Mouse (Mus musculus): Measurements from ENCODE around the gene Rpl19. TPM values are rescaled to one million over a fixed set of nuclear protein-coding genes. Genes with fewer than 3 reads are reported as not detected.

Rpl19 gene
- total RNA-seq, 2 experiments from 2014 or later: 586 to 604 TPM

DNA sequence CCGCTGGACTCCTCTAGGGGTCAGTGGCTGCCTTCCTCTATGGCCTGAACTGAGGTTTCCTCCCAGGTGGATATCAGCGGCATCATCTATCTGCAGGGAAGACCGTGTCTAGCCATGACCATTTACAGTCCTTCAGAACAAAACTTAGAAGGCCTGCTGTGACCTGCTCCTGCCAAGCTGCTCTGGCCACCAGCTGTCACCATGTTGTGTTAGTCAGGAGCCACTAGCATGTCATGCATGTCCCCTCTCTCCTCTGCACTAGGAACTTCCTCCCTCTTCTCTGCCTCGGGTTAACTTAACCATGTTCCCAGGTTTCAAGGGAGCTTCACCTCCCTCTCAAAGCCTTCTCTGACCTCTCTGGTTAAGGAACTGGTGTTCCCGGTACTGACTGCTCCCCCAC, 26.8 kb upstream of the Rpl19 start:
- DNase-seq: no peak

GRCm38 (mm10) chr11:98000378-98001140, 26.0 kb upstream of the Rpl19 start:
- DNase-seq: no peak

DNA sequence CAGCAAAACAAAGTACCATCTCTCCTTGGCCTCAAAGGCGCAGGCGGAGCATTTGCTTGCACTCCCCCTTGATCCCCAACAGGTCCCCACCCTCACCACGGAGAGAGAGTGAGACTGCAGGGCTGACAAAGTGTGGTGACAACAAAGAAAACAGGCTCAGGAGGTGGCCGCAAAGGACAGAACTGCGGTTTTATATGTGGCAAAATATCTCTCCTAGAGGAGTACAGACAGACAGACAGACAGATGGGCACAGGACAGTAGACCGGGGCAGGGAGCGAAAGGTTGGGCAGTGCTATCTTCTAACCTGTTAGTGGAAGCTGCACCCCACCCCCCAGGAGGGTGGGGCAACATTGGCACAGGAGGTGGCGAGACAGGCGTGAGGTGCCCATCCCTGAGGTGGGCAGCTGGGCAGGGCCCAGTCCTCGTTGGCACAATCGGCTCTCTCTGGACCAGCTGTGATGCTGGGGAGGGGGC, 25.1 kb upstream of the Rpl19 start:
- DNase-seq: no peak

DNA sequence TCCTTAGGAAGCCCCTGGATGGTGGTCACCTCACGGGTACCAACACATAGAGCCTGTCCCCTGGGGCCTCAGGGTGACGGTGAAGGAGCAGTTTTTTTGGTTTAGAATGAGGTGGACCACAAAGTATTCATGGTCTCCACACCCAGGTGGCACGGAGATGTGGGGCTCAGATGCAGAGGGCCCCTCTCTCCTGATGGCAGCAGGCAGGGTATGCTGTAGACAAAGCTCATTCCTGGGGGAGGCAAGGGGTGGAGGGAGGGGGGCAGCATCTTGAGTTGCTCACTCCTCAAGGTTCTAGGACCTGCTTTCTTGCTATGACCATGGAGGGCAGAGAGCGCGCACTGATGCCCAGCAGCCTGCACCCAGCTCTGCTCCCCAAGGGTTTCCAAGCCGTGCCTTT, 24.5 kb upstream of the Rpl19 start:
- no peak for DNase-seq

GRCm38 (mm10) chr11:98002627-98003026, 23.9 kb upstream of the Rpl19 start:
- no peak for DNase-seq

DNA sequence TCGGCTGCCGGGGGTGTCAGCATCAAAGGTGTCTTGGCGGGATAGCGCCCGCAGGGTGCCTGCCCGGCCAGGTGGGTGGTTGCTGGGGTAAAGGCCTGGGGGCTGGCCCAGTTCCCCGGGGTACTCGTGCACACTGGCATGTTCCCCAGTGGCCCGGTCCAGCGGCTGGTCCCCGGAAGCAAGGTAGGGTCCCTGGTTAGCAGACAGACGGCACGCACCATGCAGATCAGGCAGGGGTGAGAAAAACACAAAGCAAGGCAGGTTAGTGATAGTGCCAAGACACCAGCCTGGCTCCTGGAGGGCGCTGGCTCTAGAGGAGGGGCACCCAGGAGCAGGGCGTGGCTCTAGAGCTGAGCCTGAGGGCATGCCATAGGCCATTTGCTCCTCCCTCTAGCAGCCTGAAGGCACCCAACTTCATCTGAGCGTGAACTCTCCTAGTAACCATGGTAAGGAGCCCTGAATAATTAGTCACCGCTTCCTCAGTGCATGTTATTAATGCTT, 23.3 kb upstream of the Rpl19 start:
- no peak for DNase-seq

GRCm38 (mm10) chr11:98004161-98004560, 22.3 kb upstream of the Rpl19 start:
- DNase-seq: no peak

- no peak for DNase-seq
Measured at GRCm38 (mm10) chr11:98005076-98005475, 21.4 kb upstream of the Rpl19 start.

DNA sequence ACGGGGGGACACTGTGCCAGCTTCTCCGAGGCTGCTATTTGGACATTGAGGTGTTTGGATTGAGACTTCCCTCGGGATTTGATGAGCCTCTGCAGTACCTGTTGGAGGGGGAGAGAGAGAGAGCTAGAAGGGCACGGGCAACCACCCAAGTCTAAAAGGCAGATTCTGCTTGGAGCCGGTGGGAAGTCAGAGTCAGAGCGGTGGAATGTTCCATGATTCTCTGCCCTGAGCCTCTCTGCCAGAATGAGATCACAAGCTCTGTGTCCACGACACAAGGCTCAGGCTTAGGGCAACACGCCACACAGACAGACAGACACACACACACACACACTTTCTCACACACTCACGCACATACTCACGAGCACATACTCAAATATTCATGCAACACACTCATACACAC, 20.8 kb upstream of the Rpl19 start:
- no peak for DNase-seq

GRCm38 (mm10) chr11:98008087-98008486, 18.4 kb upstream of the Rpl19 start:
- DNase-seq: no peak

DNA sequence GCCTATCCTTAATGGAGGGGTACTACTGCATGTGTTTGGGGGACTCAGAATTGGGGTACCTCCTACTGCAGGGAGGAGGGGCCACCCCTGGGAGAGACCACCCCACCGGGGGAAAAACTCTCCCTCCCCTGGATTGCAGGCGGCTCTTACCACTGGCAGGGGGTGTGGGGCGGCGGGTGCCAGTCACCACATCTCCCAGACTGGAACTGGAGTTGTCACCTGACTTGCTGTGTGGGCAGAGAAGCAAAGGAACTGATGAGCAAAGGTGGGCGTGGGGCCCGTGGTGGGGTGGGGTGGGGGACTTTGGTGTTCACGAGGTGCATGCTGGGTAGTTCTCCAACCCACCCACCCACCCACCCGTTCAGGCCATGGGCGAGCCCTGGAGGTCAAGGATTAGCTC, 14.8 kb upstream of the Rpl19 start:
- no peak for DNase-seq

DNA sequence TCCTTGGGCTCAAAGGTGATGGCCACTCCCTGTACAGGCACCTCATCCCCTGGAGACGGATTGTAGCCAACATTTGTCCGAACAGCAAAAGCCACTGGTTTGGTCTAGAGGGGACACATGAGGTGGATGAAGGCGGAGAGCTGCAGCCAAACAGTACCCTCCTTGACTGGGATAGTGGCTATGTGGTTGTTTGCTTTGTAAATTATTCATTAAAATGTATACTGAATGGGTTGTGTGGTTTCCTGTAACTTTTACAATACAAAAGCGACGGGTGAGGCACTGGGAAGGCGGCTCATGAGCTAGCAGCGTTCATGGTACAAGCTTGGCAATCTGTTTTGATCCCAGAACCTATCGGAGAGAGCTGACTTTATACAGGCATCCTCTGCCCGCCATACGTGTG, 13.7 kb upstream of the Rpl19 start:
- no peak for DNase-seq

DNA sequence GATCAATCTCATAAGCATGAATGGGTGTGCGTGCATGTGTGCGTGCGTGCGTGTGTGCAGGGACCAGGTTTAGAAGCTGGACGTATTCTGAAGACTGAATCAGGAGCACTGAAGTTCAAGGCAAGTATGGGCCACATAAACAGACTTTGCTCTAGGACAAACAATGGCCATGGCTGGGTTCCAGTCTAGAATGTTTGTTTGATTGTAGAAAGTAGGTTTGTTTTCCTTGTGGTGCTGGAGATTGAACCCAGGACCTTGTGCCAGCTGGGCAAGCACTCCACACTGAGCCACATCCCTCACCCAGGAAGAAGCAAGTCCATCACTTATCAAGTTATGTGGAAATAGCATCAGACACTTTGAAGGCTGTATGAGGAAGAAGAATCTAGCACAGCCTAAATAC, 10.3 kb upstream of the Rpl19 start:
- DNase-seq: no peak

GRCm38 (mm10) chr11:98016824-98017223, 9.7 kb upstream of the Rpl19 start:
- no peak for DNase-seq

DNA sequence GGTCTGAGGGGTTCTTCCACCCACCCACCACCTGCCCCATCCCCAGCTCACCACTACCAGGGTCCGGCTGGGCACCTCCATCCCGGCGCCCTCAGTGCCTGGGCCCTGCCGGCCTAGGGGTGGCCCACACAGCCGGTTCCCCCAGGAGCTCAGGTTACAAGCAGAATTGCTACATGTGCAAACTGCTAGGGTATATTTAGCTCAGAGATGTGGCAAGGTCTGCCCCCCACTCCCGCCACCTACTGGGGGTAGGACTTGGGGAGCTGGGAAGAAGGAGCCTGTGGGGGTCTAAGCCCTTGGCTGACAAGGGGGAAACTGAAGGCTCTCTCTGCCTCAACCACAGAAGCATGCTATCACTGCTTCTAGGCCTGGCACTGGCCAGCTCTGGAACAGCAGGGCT, 8.3 kb upstream of the Rpl19 start:
- DNase-seq: no peak

- peak in 1 of 2 experiments; percentile 80 for DNase-seq
Measured at GRCm38 (mm10) chr11:98018858-98019641, 7.5 kb upstream of the Rpl19 start.

- no peak for DNase-seq
Measured at GRCm38 (mm10) chr11:98019883-98020610, 6.5 kb upstream of the Rpl19 start.

DNA sequence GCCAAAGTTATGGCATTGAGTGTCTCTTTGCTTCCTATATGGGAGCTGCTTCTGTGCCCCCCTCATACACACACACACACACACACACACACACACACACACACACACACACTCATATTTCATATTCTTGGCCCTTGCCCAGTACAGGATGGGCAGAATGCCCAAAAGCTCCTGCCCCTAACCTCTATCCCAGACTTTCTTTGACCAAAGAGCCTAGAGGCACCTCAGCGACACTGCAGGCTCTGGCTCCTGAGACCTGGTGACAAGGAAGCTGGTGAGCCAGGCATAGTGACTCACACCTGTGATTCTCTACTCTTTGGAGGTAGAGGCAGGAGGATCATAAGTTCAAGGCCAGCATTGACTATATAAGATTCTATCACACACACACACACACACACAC, 5.8 kb upstream of the Rpl19 start:
- DNase-seq: no peak

DNA sequence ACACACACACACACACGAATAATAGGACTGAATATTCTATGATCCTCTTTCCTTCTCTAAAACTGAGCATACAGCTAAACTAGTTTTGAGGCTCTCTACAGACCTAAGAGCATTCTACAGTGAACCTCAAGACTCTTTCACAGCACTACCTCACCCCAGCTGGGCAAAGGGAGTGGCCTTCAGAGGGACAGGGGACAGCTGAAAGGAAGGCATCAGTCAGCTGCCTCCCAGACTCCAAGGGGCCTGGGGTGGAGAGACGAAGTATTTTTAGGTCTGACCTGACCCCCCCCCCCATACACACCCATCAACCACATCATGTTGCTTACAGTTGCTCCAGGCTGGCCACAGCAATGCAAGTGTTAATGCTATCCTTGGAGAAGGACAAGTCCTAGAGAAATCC, 5.4 kb upstream of the Rpl19 start:
- DNase-seq: no peak

GRCm38 (mm10) chr11:98021565-98022252, 4.8 kb upstream of the Rpl19 start:
- DNase-seq: peak; percentile 60 to 65

GRCm38 (mm10) chr11:98022253-98022554, 4.3 kb upstream of the Rpl19 start:
- no peak for DNase-seq

DNA sequence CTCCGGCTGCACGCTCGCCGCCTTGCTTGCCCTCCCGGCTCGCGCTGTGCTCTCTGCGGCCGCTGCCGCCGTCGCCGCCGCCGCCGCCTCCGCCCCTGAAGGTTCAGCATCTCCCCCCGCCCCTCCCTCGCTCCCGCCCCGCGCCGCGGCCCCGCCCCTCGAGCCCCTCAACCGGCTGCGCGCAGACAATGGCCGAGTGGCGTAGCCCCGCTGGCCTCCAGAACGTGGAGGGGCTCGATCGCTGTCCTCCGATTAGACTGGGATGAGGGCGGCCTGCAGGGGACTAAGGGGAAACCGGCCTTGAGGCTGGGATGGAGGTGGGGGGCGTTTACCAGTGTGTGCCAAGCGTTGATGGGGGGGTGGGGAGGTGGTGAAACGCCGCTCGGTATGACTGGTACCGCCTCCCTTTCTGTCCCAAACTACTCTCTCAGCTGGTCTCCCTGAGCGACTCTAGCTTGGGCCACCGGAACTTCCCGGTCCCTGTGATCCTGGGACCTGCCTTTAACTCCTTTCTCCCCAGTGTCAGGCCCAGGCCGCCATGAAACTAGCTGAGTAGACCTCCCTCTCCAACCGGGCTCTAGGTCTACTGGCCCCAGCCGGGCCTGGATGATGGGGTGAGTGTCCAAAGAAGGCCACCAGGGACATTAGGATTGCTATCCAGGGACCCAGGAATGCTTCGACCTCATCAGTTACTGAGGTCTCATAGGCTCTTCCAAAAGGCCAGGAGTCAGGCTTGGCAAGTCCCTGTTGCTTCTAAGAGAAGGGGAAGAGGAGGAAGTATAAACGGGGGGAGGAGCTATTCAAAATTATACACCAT, 3.7 kb upstream of the Rpl19 start, which contains the start of gene Cacnb1:
Gene Cacnb1 (minus strand): TSS at position 480 of the 817 bp plus-strand sequence.
- DNase-seq: peak; percentile 61 to 69

All from layer of hippocampus, postnatal 36 days (tissue).